Mouse (Mus musculus) forebrain, embryonic 12.5 days (tissue): Measurements from ENCODE around the gene Tunar. TPM values are rescaled to one million over a fixed set of nuclear protein-coding genes. Genes with fewer than 3 reads are reported as not detected.

Source experiments
- ATAC-seq: fragments of 200-750 bp; cut with Nextera tagmentation; 2 replicates; pipeline ENCODE4 v1.8.0; 2017; ENCODE audit warnings: moderate TSS enrichment; ENCODE audit not compliant: low FRiP score
- H3K27ac ChIP-seq: fragments of 300-500 bp; sonication (generic); 2 replicates; pipeline ENCODE4 v1.5.1; 2016; ENCODE audit warnings: mild to moderate bottlenecking
- H3K27me3 ChIP-seq: fragments of 300-500 bp; sonication (generic); 2 replicates; pipeline ENCODE4 v1.6.1; 2016; ENCODE audit warnings: mild to moderate bottlenecking
- H3K36me3 ChIP-seq: fragments of 300-500 bp; sonication (generic); replicated peaks from 2 replicates; pipeline ENCODE4 v1.6.1; 2016; ENCODE audit warnings: mild to moderate bottlenecking
- H3K4me1 ChIP-seq: fragments of 300-500 bp; sonication (generic); 2 replicates; pipeline ENCODE4 v1.6.1; 2016
- H3K4me2 ChIP-seq: fragments of 300-500 bp; sonication (generic); 2 replicates; pipeline ENCODE4 v1.6.1; 2016; ENCODE audit warnings: mild to moderate bottlenecking, moderate library complexity
- H3K4me3 ChIP-seq: fragments of 300-500 bp; sonication (generic); replicated peaks from 2 replicates; pipeline ENCODE4 v1.5.1; 2016; ENCODE audit warnings: mild to moderate bottlenecking
- H3K9ac ChIP-seq: fragments of 300-500 bp; sonication (generic); 2 replicates; pipeline ENCODE4 v1.6.1; 2016; ENCODE audit warnings: mild to moderate bottlenecking
- H3K9me3 ChIP-seq: fragments of 300-500 bp; sonication (generic); 2 replicates; pipeline ENCODE4 v1.6.1; 2016
- whole genome bisulfite sequencing: fragments of 180-500 bp; shearing (Covaris S2); methylation state at CpG from one replicate; pipeline ENCODE4 v1.1.7; 2016; 5-methylcytosine and 5-hydroxymethylcytosine counted together
- polyA plus RNA-seq: library from polyadenylated mRNA; unstranded; fragments of >200 nt; fragmentation: Nextera tagmentation; extraction: Ambion mirVana; gene quantifications from 2 replicates; pipeline ENCODE4 v1.2.1, GENCODE M21; 2016

Gene Tunar
- polyA plus RNA-seq, 1 experiment from 2014 or later, result 1.4 TPM

- no peak for ATAC-seq
- Histone ChIP-seq H3K4me1 (no peaks in the 10 kb centered on the region), H3K27me3 (no peaks in the 10 kb centered on the region), H3K4me3 (no peak overlapping the region), H3K9me3 (no peaks in the 10 kb centered on the region), H3K9ac (no peak overlapping the region), H3K27ac (no peak overlapping the region), H3K36me3 (no peaks in the 10 kb centered on the region), H3K4me2 (no peak overlapping the region)
- WGBS, result 94% methylated on average over 8 of the region's 8 CpGs
Observed at GRCm38 (mm10) chr12:105413909-105414308, 80.2 kb downstream of the Tunar start.

GRCm38 (mm10) chr12:105420476-105420875 lies 86.8 kb downstream of the Tunar start:
- 52% methylated on average over 6 of the region's 6 CpGs for WGBS
- H3K9me3 ChIP-seq, result no peaks in the 10 kb centered on the region
- H3K27me3 ChIP-seq, result no peaks in the 10 kb centered on the region
- no peak overlapping the region for H3K27ac ChIP-seq
- H3K4me3 ChIP-seq, result no peak overlapping the region
- H3K4me2 ChIP-seq, result no peak overlapping the region
- H3K4me1 ChIP-seq, result no peaks in the 10 kb centered on the region
- H3K36me3 ChIP-seq, result no peaks in the 10 kb centered on the region
- no peak overlapping the region for H3K9ac ChIP-seq
- ATAC-seq, result no peak

GRCm38 (mm10) chr12:105426541-105426940 lies 92.9 kb downstream of the Tunar start:
- WGBS, result 89% methylated on average over 7 of the region's 7 CpGs
- no peak for ATAC-seq
- Histone ChIP-seq H3K36me3 (no peaks in the 10 kb centered on the region), H3K27ac (no peak overlapping the region), H3K9ac (no peak overlapping the region), H3K4me3 (no peak overlapping the region), H3K4me2 (no peak overlapping the region), H3K4me1 (0 out of 2 replicates have a peak, but pooled peaks cover 2% of the 10 kb centered on the region), H3K9me3 (no peaks in the 10 kb centered on the region), H3K27me3 (0 out of 2 replicates have a peak, but pooled peaks cover 4% of the 10 kb centered on the region)

GRCm38 (mm10) chr12:105427039-105427757 lies 93.5 kb downstream of the Tunar start:
- H3K4me2 ChIP-seq, result no peak overlapping the region
- peak; percentile 68 for ATAC-seq
- 0 out of 2 replicates have a peak, but pooled peaks cover 4% of the 10 kb centered on the region for H3K27me3 ChIP-seq
- no peak overlapping the region for H3K4me3 ChIP-seq
- H3K36me3 ChIP-seq, result no peaks in the 10 kb centered on the region
- H3K9ac ChIP-seq, result no peak overlapping the region
- no peaks in the 10 kb centered on the region for H3K9me3 ChIP-seq
- no peak overlapping the region for H3K27ac ChIP-seq
- 0 out of 2 replicates have a peak, but pooled peaks cover 2% of the 10 kb centered on the region for H3K4me1 ChIP-seq
- WGBS, result 34% methylated on average over 10 of the region's 10 CpGs

- no peaks in the 10 kb centered on the region for H3K9me3 ChIP-seq
- no peak overlapping the region for H3K4me2 ChIP-seq
- H3K36me3 ChIP-seq, result no peaks in the 10 kb centered on the region
- H3K4me3 ChIP-seq, result no peak overlapping the region
- 62% methylated on average over 3 of the region's 3 CpGs for WGBS
- 0 out of 2 replicates have a peak, but pooled peaks cover 4% of the 10 kb centered on the region for H3K27me3 ChIP-seq
- no peak overlapping the region for H3K9ac ChIP-seq
- H3K27ac ChIP-seq, result no peak overlapping the region
- 0 out of 2 replicates have a peak, but pooled peaks cover 2% of the 10 kb centered on the region for H3K4me1 ChIP-seq
- no peak for ATAC-seq
Observed at GRCm38 (mm10) chr12:105431872-105432271, 98.2 kb downstream of the Tunar start.

- H3K27ac ChIP-seq, result no peak overlapping the region
- H3K4me1 ChIP-seq, result no peaks in the 10 kb centered on the region
- H3K9ac ChIP-seq, result no peak overlapping the region
- H3K9me3 ChIP-seq, result no peaks in the 10 kb centered on the region
- ATAC-seq, result no peak
- H3K4me3 ChIP-seq, result no peak overlapping the region
- 79% methylated on average over 3 of the region's 3 CpGs for WGBS
- no peaks in the 10 kb centered on the region for H3K36me3 ChIP-seq
- no peak overlapping the region for H3K4me2 ChIP-seq
- 0 out of 2 replicates have a peak, but pooled peaks cover 4% of the 10 kb centered on the region for H3K27me3 ChIP-seq
Observed at GRCm38 (mm10) chr12:105432807-105433206, 99.1 kb downstream of the Tunar start.

Other genes starting within 250 kb of the Tunar start
- not detected in 2 replicates for gene Tcl1b2, start 187.9 kb upstream of the Tunar start, polyA plus RNA-seq
- gene Tcl1b1, start 174.2 kb upstream of the Tunar start, polyA plus RNA-seq, result not detected in 2 replicates
- gene Tcl1b5, start 157.5 kb upstream of the Tunar start, polyA plus RNA-seq, result not detected in 2 replicates
- not detected in 2 replicates for gene Tcl1b3, start 142.8 kb upstream of the Tunar start, polyA plus RNA-seq
- not detected in 2 replicates for gene Tcl1b4, start 131.9 kb upstream of the Tunar start, polyA plus RNA-seq
- gene Tcl1, start 111.1 kb upstream of the Tunar start, polyA plus RNA-seq, result not detected in 2 replicates
- 7.7 and 7.9 TPM in 2 replicates for gene D430019H16Rik, start 120.0 kb downstream of the Tunar start, polyA plus RNA-seq
- 0.35 and 0.40 TPM in 2 replicates for gene Bdkrb2, start 229.4 kb downstream of the Tunar start, polyA plus RNA-seq